Mouse (Mus musculus): Measurements from ENCODE around the gene Sorbs1.

GRCm38 (mm10) chr19:40512500-40513421, 818 bp downstream of the Sorbs1 start:
- TF ChIP-seq POLR2A (IDR thresholded peaks at IDR 0.05; ENCODE audit: borderline replicate concordance, low read depth, low read length), result no peak
- no peak for TF ChIP-seq CTCF (IDR thresholded peaks at IDR 0.05; ENCODE audit: low read depth, low read length)

Data from bone marrow macrophage, adult 2 months (primary cell).